Mouse (Mus musculus) thymus, adult 2 months (tissue): ENCODE results near the gene Abhd15. TPM values are rescaled to one million over a fixed set of nuclear protein-coding genes. Genes with fewer than 3 reads are reported as not detected.

ENCODE experiments used
- DNase-seq: peaks from one replicate; pipeline ENCODE4 v3.0.0; 2021
- H3K27ac ChIP-seq: fragments of 200-500 bp; 2 replicates; pipeline ENCODE4 v1.5.1; 2012; ENCODE audit warnings: low read length, control low read depth; ENCODE audit not compliant: control insufficient read depth, insufficient read depth
- H3K27me3 ChIP-seq: fragments of 200-500 bp; 2 replicates; pipeline ENCODE4 v1.6.1; 2012; ENCODE audit warnings: mild to moderate bottlenecking, low read length, moderate library complexity, mixed read lengths; ENCODE audit not compliant: control insufficient read depth, insufficient read depth
- H3K36me3 ChIP-seq: fragments of 200-500 bp; 2 replicates; pipeline ENCODE4 v1.6.1; 2012; ENCODE audit warnings: mild to moderate bottlenecking, low read length, moderate library complexity; ENCODE audit not compliant: control insufficient read depth, insufficient read depth
- H3K4me1 ChIP-seq: fragments of 200-500 bp; replicated peaks from 2 replicates; pipeline ENCODE4 v1.6.1; 2012; ENCODE audit warnings: low read length; ENCODE audit not compliant: control insufficient read depth, insufficient read depth
- H3K4me3 ChIP-seq: fragments of 200-500 bp; 2 replicates; pipeline ENCODE4 v1.5.1; 2012; ENCODE audit warnings: mild to moderate bottlenecking, low read length, control low read depth, moderate library complexity; ENCODE audit not compliant: control insufficient read depth, insufficient read depth
- CTCF ChIP-seq: fragments of 200-500 bp; IDR thresholded peaks from 2 replicates; pipeline ENCODE4 v1.5.1; 2012; ENCODE audit warnings: mild to moderate bottlenecking, control low read depth, low read length, moderate library complexity, borderline replicate concordance; ENCODE audit not compliant: control insufficient read depth, poor library complexity, insufficient read depth; ENCODE audit errors: extremely low read depth
- POLR2A ChIP-seq: fragments of 200-500 bp; IDR thresholded peaks from 2 replicates; pipeline ENCODE4 v1.6.1; 2012; ENCODE audit warnings: mild to moderate bottlenecking, low read length, control low read depth, moderate library complexity; ENCODE audit not compliant: control insufficient read depth, poor library complexity, insufficient read depth; ENCODE audit errors: extremely low read depth
- WGBS: fragments of 180-500 bp; shearing (Covaris S2); methylation state at CpG from one replicate; pipeline ENCODE4 v1.1.7; 2018; 5-methylcytosine and 5-hydroxymethylcytosine counted together
- polyA plus RNA-seq: library from polyadenylated mRNA; depleted of rRNA; stranded (reverse); fragments of >200 nt; gene quantifications from 2 replicates; pipeline ENCODE4 v1.2.3, GENCODE M21; 2012

Abhd15 gene
- polyA plus RNA-seq, 1 experiment, result 14.2 TPM

GRCm38 (mm10) chr11:77492911-77493332 is 22.0 kb upstream of the Abhd15 start:
- Histone ChIP-seq H3K27me3 (no peaks in the 10 kb centered on the region; the same call in 1 of the 2 replicates), H3K4me1 (peaks cover 44% of the 10 kb centered on the region), H3K27ac (peak overlapping the region; percentile 2; the same call in 1 of the 2 replicates), H3K36me3 (no peaks in the 10 kb centered on the region), H3K4me3 (peak overlapping the region; percentile 61)
- 1% methylated on average over 31 of the region's 32 CpGs for WGBS
- DNase-seq, result peak; percentile 93
- TF ChIP-seq POLR2A (peak; percentile 73), CTCF (peak; percentile 74; the same call in 1 of the 2 replicates)

GRCm38 (mm10) chr11:77493512-77494343 is 21.2 kb upstream of the Abhd15 start, which contains the start of gene Git1:
Gene Git1, plus strand, starts transcription at chr11:77493562.
- H3K4me1 ChIP-seq, result peaks cover 41% of the 10 kb centered on the region
- 3% methylated on average over 73 of the region's 74 CpGs for WGBS
- H3K27ac ChIP-seq, result peak within 1 kb of the TSS; percentile 2; the same call in 1 of the 2 replicates
- H3K27me3 ChIP-seq, result no peaks in the 10 kb centered on the region; the same call in 1 of the 2 replicates
- no peaks in the 10 kb centered on the region for H3K36me3 ChIP-seq
- peak; percentile 54 for DNase-seq
- TF ChIP-seq POLR2A (no peak), CTCF (no peak)
- H3K4me3 ChIP-seq, result peak within 1 kb of the TSS; percentile 72

GRCm38 (mm10) chr11:77494344-77494676 is 20.6 kb upstream of the Abhd15 start:
- no peak for DNase-seq
- 22% methylated on average over 4 of the region's 4 CpGs for WGBS
- H3K27me3 ChIP-seq, result no peaks in the 10 kb centered on the region
- H3K4me1 ChIP-seq, result peaks cover 35% of the 10 kb centered on the region
- no peak for TF ChIP-seq CTCF
- no peak for TF ChIP-seq POLR2A
- no peak overlapping the region for H3K27ac ChIP-seq
- H3K36me3 ChIP-seq, result no peaks in the 10 kb centered on the region
- H3K4me3 ChIP-seq, result peak overlapping the region; percentile 72

GRCm38 (mm10) chr11:77494782-77495181 is 20.1 kb upstream of the Abhd15 start:
- H3K4me3 ChIP-seq, result no peak overlapping the region
- no peak for DNase-seq
- H3K27ac ChIP-seq, result no peak overlapping the region
- no peaks in the 10 kb centered on the region for H3K36me3 ChIP-seq
- TF ChIP-seq CTCF, result no peak
- no peak for TF ChIP-seq POLR2A
- 87% methylated on average over 6 of the region's 6 CpGs for WGBS
- no peaks in the 10 kb centered on the region for H3K27me3 ChIP-seq
- peaks cover 34% of the 10 kb centered on the region for H3K4me1 ChIP-seq

- peaks cover 28% of the 10 kb centered on the region for H3K4me1 ChIP-seq
- H3K27me3 ChIP-seq, result no peaks in the 10 kb centered on the region
- no peaks in the 10 kb centered on the region for H3K36me3 ChIP-seq
- no peak for DNase-seq
- no peak for TF ChIP-seq POLR2A
- no peak for TF ChIP-seq CTCF
- no peak overlapping the region for H3K27ac ChIP-seq
- H3K4me3 ChIP-seq, result no peak overlapping the region
These were observed 19.4 kb upstream of the Abhd15 start for GRCm38 (mm10) chr11:77495507-77495906.

GRCm38 (mm10) chr11:77497341-77497756 is 17.6 kb upstream of the Abhd15 start:
- TF ChIP-seq CTCF (0 out of 2 replicates have a peak, but pooled peaks have one; percentile 35), POLR2A (no peak)
- Histone ChIP-seq H3K4me3 (no peak overlapping the region), H3K36me3 (no peaks in the 10 kb centered on the region; the same call in 1 of the 2 replicates), H3K4me1 (peaks cover 14% of the 10 kb centered on the region), H3K27me3 (no peaks in the 10 kb centered on the region), H3K27ac (no peak overlapping the region)
- DNase-seq, result peak; percentile 73
- WGBS, result 75% methylated on average over 6 of the region's 6 CpGs

GRCm38 (mm10) chr11:77497851-77498250 is 17.1 kb upstream of the Abhd15 start:
- H3K27ac ChIP-seq, result no peak overlapping the region
- no peak for DNase-seq

More at GRCm38 (mm10) chr11:77497851-77498250, 17.1 kb upstream of the Abhd15 start:
- Histone ChIP-seq H3K4me3 (no peak overlapping the region), H3K36me3 (peaks cover 4% of the 10 kb centered on the region), H3K27me3 (no peaks in the 10 kb centered on the region), H3K4me1 (peaks cover 11% of the 10 kb centered on the region)
- TF ChIP-seq POLR2A, result no peak
- TF ChIP-seq CTCF, result no peak
- 96% methylated on average over 4 of the region's 4 CpGs for WGBS
